Mouse (Mus musculus) embryo, embryonic 11.5 days (tissue): Measurements from ENCODE around the gene Lrriq3.

Source experiments
- DNase-seq: peaks from one replicate; pipeline ENCODE4 v3.0.0-alpha.2; 2012; ENCODE audit warnings: low read depth, low spot score

The Lrriq3 gene

DNA sequence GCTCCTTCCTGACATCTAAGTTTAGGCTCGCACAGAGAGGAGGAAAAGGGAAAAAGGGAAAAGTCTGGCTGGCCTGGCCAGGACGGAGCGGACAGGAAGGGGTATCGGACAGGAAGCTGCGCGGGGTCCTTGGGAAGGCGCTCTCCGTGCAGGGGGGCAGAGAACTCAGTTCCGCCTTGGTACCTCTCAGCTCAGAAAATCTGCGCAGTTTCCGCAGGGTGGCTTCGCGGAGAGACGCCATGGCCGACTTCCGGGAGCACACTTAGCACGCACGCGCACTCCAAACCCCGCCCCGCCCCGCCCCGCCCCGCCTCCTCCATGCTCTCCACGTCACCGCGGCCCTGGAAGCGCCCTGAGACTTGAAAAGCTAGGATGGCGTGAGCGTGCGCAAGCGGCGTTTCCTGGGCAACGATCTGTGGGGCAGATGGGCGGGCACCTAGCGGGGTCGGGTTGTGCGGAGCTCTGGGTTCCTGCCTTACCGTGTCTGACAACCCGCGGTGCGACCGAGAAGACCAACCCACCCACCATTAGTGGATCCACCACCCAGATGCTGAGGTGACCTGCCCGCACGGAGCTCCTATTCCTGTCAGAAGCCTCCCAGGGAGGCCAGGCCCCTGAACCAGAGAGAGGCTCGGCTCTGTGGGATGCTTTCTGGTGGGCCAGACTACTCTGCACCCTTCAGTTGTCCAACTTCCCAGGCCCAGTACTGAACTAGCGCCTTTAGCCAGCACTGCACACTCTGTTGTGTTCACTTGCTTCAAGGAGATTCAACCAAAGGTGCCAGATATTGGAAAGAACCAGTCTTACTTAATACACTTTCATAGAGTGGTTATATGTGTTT, at the start of gene Lrriq3, which contains the start of gene Fpgt:
Gene Lrriq3 (plus strand): TSS at position 319 of the 841 bp plus-strand sequence.
Gene Fpgt (minus strand): TSS at position 288 of the 841 bp plus-strand sequence.
- peak; percentile 84 for DNase-seq

DNA sequence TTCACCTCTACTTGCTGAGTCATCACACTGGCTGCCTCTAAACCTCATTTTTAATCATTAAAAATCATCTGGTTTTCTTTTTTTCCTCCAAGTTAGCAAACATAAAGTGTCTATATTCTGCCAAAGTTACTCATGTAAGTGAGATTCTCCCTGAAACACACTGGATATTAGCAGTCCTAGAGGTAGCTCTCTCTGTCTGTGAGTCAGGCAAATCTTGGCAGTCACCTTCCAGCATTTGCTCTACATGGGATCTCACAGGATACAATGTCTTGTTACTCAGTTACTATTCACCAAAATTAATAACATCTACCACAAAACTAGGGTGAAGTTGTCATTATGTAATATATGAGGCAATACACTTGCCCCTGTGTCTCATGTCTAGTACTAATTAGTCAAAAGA, 41.2 kb upstream of the Lrriq3 start:
- DNase-seq: no peak

DNA sequence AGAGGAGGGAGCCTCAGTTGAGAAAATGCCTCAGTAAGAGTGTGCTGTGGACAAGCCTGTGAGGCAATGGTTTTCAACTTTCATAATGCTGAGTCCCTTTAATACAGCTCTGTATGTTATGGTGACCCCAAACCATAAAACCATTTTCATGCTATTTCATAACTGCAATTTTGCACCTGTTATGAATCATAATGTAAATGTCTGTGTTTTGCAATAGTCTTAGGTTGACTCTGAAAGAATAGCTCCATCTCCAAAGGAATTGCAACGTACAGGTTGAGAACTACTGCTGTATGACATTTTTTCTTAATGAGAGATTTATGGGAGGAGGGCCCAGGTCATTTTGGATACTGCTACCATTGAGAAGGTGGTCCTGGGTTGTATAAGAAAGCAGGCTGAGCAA, 40.0 kb upstream of the Lrriq3 start:
- DNase-seq: no peak

DNA sequence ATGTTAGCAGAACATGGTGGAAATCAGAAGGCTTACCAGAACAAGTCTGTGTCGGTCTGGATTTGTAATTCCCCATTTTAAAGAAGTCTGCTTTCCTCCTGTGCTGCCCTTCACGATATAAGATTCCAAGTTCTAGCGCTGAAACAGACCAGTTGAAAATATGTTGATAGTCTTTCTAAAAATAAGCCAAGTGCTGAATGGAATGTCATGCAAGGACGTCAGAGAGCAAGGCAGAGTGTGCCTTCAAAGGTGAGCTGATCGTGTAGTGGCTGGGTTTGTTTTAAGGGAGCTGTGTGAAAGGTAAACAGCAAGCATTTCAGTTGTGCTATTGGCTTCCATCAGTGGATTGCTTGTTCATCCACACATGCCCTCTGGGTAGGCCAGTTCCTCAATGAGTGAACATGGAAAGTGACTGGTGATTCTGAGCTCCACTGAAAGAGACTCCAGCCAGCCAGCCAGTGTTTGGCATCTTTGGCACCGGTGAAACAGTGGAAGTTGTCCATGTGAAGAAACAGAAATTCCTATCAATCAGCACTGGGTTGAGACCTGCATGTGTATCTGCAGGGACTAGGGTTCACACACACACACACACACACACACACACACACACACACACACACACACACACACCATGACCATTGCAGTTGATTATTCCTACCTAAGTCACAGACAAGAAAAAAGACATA, 37.9 kb upstream of the Lrriq3 start, which contains the start of gene Tnni3k:
Gene Tnni3k (minus strand): TSS at position 177 of the 686 bp plus-strand sequence.
- no peak for DNase-seq

DNA sequence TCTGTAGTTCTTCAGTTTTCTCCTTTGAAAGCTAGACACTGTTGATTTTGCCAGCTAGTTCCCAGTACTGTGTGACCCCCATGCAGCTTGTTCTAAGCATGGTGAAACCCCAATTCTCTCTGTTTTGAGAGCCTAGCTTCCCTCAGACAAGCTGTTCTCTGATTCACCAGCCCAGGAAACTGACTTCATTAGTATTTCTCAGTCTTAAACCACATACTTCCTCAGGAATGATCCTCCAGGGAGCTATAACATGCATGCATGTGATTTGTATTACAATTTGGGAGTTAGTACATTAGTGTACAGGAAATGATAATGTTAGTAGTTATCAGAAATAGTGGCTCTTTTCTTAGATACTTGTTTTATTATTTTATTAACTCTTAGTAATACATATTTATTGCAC, 36.6 kb upstream of the Lrriq3 start:
- DNase-seq: no peak

DNA sequence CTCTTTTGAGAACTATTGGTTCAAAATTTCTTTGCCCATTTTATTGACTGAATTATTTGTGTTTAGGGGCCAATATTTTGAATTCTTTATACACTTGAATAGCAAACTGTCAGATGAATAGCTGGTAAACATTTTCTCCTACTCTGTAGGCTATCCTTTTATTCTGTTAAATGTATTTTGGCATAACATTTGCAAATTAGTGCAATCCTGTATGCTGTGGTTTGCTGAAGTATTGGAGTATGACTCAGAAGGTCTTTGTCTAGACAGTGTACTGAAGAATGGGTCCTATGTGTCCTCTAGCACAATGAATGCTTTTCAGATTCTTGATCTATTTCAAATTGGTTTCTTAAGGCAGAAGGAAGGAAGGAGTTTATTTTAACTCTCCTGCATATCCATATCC, 35.7 kb upstream of the Lrriq3 start:
- DNase-seq: no peak

DNA sequence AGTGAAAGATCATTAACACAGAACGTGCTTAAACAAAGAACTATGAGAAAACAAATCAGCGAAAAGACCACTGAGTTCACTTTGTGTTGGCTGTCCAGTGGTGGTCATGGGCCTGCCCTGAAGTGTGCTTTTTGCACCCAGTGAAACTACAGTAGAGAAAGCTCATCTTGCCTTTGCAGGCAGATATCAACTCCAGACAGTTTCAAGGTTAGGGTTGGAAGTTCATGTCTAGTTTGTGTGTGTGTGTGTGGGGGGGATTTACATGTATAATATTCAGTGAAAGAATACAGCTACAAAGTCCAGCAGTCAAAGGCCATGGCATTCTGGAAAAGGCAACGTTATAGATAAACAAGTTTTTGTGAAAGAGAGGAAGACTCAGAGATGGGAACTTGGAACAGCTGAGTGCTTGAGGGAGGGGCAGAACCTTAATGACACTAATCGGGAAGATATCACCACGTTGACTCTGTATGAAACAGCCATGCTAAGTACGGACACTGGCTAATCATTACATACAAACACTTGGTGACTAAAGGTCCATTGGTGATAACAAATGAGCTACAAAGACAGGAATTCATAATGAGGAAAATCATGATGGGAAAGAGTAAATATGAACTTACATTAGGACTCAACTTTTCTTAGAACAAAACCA, 34.3 kb upstream of the Lrriq3 start:
- DNase-seq: no peak

DNA sequence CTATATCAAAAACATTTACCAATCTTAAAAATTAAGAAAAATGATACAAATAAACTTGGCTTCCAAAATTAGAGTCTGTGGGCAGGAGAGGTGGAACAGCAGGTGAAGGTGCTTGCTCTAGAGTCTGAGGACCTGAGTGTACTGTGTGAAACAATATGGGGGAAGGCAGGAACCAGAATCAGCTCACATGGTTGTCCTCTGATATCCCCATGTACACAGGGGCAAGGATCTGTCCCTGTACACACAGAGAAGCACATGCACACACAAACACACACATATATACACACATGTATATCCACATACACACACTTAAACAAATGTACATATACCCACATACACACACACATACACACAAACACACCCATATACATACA, 33.8 kb upstream of the Lrriq3 start:
- no peak for DNase-seq

DNA sequence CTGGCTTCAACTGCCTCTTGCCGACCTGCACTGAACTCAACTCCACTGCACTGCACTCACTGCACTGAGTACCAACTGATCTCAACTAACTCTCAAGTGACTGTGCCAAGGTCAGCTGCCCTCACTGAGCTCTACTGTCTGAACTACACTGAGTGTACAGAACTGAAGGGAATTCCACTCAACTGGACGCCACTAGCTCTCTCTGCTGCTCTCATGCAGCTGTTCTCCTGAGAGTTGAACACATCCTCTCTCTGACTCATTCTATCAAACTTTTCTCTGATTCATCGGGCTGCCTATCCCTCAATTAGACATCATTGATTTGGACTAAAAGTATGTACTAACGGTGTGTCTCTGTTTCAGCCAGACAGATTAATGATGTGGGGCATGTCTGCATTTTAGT, 15.3 kb upstream of the Lrriq3 start:
- DNase-seq: no peak

DNA sequence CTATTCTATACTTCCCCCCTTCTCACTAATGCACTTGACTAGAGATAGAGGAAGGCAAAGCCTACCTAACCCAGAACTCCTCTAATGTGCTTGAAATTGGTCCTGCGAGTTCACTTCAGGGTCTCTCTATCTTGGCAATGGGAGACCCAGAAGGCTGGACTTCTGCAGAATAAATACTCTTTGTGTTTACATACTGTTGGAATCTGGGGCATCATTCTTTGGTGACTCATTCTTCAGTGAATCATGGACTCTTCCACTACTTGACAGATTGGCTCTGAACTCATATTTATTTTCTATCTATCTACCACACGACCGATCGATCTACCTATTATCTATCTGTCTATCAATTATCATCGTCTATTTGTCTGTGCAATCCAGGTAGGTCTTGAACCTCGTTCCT, 1.2 kb upstream of the Lrriq3 start:
- no peak for DNase-seq

DNA sequence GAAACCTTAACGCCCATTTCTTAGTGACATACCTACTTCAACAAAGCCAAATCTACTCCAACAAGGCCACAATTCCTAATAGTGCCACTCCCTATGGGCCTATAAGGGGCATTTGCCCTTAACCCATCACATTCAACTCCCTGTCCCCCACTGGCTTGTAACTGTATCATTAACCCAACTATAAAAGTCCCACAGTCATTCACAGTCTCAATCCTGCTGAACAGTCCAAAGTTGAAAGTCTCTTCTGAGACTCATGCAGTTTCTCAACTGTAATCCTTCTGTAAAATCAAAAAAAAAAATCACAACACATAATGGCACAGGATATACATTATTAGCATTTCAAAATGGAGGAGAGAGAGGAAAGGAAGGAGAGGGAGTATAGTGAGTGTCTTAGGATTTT, 6.0 kb downstream of the Lrriq3 start:
- DNase-seq: no peak

DNA sequence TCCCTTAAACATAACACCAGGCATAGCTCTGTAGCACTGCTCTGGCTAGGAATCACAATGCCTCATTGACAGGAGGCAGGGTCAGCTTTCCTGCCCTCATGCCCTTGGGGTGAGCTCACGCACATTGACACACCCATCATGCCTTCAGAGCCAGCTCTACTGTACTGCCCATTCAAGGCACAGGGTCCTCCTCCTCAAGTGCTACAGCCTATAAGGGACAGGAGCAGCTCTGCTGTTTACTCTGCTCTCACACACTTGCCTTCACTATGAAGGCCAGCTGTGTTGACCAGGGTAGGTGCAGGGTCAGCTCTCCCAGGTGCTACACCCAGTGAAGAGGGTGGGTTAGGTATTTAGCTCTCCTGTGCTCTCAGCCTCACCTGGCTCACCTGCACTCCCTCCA, 12.7 kb downstream of the Lrriq3 start:
- no peak for DNase-seq

DNA sequence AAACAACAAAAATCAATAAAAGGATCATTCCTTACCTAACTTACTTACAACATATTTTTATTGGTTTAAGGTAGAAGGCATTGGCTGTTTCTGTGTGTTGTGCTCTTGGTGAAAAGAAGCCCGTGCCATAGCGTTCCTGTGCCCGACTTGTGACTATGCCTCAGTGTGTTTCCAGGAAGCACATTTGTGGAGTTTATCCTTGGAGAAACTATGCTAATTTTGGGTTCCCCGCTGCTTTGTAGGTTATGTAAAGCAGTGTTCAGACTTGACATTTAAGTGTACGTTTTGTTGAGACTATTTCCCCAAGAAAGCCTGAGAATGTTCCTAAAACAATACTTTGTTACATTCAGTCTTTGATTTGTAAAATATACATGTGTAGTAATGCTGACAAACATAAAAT, 44.5 kb downstream of the Lrriq3 start:
- no peak for DNase-seq

DNA sequence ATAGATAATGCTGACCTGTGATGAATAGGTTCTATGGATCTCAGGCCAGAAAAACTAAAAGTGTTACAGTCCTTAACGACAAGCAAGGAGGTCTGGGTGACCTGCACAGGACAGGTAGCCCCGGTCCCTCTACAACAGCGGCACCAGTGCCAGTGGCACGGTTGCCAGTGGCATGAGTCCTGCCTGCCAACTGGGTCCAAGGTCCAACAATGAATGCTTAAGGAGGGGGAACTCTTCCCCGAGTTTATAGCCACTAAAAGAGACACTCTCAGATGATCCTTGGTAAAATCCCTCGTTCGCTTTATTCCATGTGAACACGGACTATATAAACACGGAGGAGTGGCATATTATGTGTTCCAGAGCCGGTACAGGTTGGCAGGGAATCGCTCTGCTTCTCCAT, 47.8 kb downstream of the Lrriq3 start:
- DNase-seq: no peak

DNA sequence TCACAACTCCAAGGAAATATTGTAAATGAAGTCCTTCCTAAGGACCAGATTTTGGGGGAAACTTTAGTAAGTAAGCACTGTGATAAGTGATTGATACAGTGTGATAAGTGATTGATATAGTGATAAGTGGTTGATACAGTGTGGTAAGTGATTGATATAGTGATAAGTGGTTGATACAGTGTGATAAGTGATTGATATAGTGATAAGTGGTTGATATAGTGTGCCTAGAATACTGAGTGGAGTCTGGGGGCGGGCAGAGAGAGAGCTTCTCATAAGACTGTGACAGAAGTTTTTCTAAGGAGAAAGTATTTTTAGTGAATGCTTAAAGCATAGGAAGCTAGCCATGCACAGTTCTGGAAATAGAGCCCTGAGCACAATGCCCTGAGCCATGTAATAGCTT, 51.1 kb downstream of the Lrriq3 start:
- no peak for DNase-seq

DNA sequence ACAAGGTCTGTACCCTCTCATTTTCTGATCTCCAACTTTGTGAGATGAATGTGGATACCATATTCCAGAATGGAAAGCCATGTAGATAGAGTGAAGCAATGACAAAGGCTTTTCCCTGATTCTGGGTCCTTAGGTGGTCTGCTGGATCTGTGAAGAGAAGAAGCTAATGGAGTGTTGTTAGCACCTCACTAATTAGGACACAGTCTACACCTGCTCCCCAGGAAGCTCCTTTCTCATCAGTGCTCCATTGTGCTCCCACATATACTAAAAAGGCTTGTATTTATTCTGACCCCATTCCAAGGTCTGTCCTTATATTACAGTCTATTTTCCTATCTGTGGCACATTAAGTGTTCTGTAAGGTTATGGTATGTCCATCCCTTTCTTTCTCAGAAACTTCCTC, 68.6 kb downstream of the Lrriq3 start:
- no peak for DNase-seq

DNA sequence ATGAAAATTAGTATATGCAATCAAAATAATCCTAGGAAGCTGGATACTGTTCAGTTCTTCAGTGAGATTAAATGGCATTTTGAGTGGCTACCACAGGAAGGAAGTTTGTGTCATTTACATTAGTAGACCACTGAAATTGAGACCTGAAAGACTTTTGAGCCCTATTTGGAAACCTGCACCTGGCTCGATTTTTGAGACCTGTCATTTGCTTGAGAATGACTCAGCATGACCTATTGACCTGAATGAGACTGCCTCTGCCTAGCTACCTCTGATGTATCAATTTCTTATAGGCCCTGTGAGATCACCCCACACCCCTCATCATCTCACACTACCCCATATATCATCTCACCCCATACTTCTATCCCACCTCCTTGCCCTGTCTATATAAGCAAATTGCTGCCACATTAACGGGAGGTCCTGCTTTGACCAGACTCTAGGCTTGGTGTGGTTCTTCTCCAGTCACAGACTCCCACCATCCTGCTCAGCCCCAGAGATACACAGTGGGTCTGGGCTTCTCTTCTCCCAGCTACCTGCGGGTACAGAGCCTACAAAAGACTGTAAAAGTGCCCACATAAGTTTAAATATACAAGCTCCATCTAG, 87.2 kb downstream of the Lrriq3 start:
- DNase-seq: no peak

DNA sequence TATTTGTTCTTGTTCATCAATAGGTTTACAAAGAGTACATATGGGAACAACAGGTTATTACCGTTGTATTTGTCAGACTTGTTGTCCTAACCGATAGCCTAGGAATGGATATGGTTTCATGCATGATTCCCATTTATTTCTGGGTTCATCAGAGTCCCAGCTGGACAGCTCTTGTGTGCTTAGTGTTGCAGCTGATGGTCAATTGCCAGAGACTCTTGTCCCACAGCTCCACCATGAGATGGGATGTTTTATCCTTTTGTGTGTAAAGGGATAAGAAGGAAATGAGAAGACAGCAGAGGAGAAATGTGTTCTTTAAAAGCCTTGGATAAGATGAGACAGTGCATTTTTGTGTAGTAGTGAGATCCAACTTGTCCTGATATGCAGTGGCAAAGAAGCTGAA, 93.2 kb downstream of the Lrriq3 start:
- DNase-seq: no peak

DNA sequence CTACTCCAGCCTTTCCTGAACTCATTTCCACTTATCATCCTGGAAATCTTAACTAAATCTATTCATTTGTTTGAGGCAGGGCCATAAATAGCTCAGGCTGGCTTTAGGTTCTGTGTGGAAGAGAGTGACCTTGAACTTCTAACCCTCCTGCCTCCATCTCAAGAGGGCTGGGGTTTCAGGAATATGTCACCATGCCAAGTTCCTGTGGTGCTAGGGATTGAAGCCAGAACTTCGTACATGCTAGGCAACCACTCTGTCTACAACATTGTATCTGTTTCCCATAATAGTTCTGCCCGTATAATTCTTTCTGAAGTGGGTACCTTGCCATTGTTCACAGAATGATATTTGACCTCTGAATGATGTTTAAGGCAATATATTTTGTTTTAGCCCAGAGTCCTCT, 95.6 kb downstream of the Lrriq3 start:
- DNase-seq: no peak

DNA sequence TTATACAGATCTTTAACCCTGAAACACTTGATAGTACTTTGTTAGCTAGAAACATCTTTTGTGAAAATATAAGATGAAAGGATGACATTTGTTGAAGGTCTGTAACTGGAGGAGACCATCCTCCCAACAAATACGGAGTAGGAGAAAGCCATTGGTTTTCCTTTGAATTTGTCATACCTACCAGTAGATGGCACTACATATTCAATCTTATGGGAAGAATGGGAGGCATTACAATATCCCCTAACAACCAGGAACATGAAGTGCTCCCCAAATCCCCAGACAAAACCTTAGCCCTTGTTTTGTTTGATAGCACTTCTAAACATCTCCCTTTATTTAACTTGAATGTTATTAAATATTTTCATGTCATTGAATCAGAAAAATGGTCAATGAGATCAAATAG, 141.7 kb downstream of the Lrriq3 start:
- peak; percentile 11 for DNase-seq

DNA sequence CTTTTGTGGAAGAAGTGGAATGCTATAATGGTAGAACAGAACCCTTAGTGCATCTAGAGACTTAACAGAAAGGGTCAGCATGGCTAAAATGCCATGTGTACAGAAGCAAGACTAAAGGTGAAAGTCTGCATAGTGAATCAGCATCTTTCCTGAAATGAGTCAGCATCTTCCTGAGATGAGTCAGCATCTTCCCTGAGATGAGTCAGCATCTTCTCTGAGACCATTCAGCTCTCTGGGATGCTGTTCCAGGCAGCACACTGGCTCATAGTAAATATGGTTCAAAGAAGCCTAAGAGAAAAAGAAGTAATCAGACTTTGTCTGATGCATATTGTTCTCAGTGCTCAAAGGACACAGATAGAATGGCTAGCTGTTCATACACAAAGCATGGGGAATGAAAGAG, 142.3 kb downstream of the Lrriq3 start:
- no peak for DNase-seq
